Mouse (Mus musculus): Measurements from ENCODE around the gene Mfsd4a. TPM values are rescaled to one million over a fixed set of nuclear protein-coding genes. Genes with fewer than 3 reads are reported as not detected.

Gene Mfsd4a
- polyA plus RNA-seq, 1 experiment from 2014 or later = 7.2 TPM

DNA sequence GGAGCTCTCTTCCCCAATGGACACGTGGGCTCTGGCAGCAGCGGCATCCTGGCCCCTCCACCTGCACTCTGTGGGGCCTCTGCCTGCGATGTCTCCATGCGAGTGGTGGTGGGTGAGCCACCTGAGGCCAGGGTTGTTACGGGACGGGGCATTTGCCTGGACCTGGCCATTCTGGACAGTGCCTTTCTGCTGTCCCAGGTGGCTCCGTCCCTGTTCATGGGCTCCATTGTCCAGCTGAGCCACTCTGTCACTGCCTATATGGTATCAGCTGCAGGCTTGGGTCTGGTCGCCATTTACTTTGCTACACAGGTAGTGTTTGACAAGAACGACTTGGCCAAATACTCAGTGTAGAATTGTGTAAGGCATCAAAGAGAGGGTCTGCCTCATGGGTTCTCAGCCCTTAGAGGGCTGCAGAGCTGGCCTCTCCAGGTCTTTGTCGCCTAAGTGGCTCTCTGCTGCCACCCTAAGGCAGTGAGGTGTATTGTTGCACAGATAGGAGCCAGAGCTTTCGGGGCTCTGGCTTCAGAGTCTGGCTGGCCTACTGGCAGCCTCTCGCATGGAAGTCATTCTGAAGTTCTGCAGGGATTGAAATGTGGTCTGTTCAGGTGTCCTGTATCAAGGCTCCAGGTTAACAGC, 86.4 kb downstream of the Mfsd4a start:
- WGBS = 53% methylated on average over 12 of the region's 12 CpGs
- ATAC-seq (replicated peaks; ENCODE audit: insufficient number of reproducible peaks, insufficient read depth, low FRiP score, low read depth) = no peak
- no peaks in the 10 kb centered on the region for H3K4me1 ChIP-seq (replicated peaks)
- no peak overlapping the region for H3K9ac ChIP-seq
- H3K27me3 ChIP-seq = 0 out of 2 replicates have a peak, but pooled peaks cover 2% of the 10 kb centered on the region
- no peaks in the 10 kb centered on the region for H3K9me3 ChIP-seq (replicated peaks)
- H3K36me3 ChIP-seq = no peaks in the 10 kb centered on the region
- H3K4me2 ChIP-seq = no peak overlapping the region
- no peak overlapping the region for H3K4me3 ChIP-seq
- no peak overlapping the region for H3K27ac ChIP-seq

- H3K4me3 ChIP-seq = no peak overlapping the region
- H3K4me2 ChIP-seq = no peak overlapping the region
- 43% methylated on average over 2 of the region's 2 CpGs for WGBS
- no peaks in the 10 kb centered on the region for H3K36me3 ChIP-seq
- 0 out of 2 replicates have a peak, but pooled peaks cover 5% of the 10 kb centered on the region for H3K27me3 ChIP-seq
- no peak overlapping the region for H3K9ac ChIP-seq
- H3K9me3 ChIP-seq (replicated peaks) = no peaks in the 10 kb centered on the region
- H3K4me1 ChIP-seq (replicated peaks) = no peaks in the 10 kb centered on the region
- ATAC-seq (replicated peaks; ENCODE audit: insufficient number of reproducible peaks, insufficient read depth, low FRiP score, low read depth) = no peak
- H3K27ac ChIP-seq = no peak overlapping the region
Measured at GRCm38 (mm10) chr1:131980471-131980870, 87.4 kb downstream of the Mfsd4a start.

DNA sequence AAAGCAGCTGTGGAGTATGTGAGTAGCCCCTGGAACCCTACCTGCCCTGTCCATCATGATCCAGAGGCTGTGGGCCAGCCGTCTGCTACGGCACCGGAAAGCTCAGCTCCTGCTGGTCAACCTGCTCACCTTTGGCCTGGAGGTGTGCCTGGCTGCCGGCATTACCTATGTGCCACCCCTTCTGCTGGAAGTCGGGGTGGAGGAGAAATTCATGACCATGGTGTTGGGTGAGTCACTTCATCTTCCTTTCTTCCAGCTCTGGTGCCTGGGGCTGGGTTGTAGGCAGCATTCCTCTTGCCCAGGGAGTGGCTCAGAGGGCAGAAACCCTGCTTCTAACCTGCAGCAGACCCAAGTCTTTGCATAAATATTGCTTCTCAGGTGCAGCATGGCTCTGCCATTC, 91.0 kb downstream of the Mfsd4a start:
- Histone ChIP-seq H3K4me1 (replicated peaks) (peaks cover 8% of the 10 kb centered on the region), H3K9me3 (replicated peaks) (no peaks in the 10 kb centered on the region), H3K4me3 (no peak overlapping the region), H3K9ac (no peak overlapping the region), H3K4me2 (no peak overlapping the region), H3K36me3 (no peaks in the 10 kb centered on the region), H3K27me3 (peaks cover 15% of the 10 kb centered on the region; the same call in 1 of the 2 replicates), H3K27ac (no peak overlapping the region)
- WGBS = 88% methylated on average over 5 of the region's 5 CpGs
- ATAC-seq (replicated peaks; ENCODE audit: insufficient number of reproducible peaks, insufficient read depth, low FRiP score, low read depth) = no peak

DNA sequence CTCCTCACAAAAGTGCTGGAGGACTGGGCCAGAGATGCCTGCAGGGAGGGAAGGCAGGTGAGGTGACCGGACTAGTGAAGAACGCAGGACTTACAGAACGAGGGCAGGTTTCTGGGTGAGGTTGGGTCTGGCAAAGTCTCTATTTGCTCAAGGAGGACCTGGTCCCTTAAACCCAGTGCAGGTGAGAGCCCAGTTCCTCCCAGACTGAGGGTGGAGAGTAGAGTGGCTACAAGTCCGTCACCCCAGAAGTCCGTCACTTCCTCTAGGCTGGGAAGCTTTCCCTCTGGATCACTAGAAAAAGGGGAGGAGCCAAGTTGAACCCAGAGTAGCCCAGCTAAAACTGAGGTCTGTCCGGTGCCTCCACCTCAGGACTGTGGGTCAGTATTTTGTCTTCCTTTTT, 93.9 kb downstream of the Mfsd4a start:
- no peaks in the 10 kb centered on the region for H3K9me3 ChIP-seq (replicated peaks)
- no peak overlapping the region for H3K4me2 ChIP-seq
- 82% methylated on average over 6 of the region's 6 CpGs for WGBS
- no peak for ATAC-seq (replicated peaks; ENCODE audit: insufficient number of reproducible peaks, insufficient read depth, low FRiP score, low read depth)
- no peak overlapping the region for H3K9ac ChIP-seq
- peaks cover 24% of the 10 kb centered on the region for H3K4me1 ChIP-seq (replicated peaks)
- no peak overlapping the region for H3K27ac ChIP-seq
- H3K4me3 ChIP-seq = no peak overlapping the region
- no peaks in the 10 kb centered on the region for H3K36me3 ChIP-seq
- peaks cover 26% of the 10 kb centered on the region for H3K27me3 ChIP-seq

Other genes starting within 250 kb of the Mfsd4a start
- 8.9 and 11.4 TPM in 2 replicates for gene Slc41a1, start 240.6 kb downstream of the Mfsd4a start, polyA plus RNA-seq (2015; fragmentation: Nextera tagmentation; extraction: Ambion mirVana)
- gene Rab29, start 200.8 kb downstream of the Mfsd4a start, polyA plus RNA-seq (2015; fragmentation: Nextera tagmentation; extraction: Ambion mirVana) = 17.3 and 19.3 TPM in 2 replicates
- 41.6 and 42.3 TPM in 2 replicates for gene Nucks1, start 157.5 kb downstream of the Mfsd4a start, polyA plus RNA-seq (2015; fragmentation: Nextera tagmentation; extraction: Ambion mirVana)
- 4.0 and 6.0 TPM in 2 replicates for gene Slc45a3, start 105.1 kb downstream of the Mfsd4a start, polyA plus RNA-seq (2015; fragmentation: Nextera tagmentation; extraction: Ambion mirVana)
- gene Elk4, start 60.5 kb downstream of the Mfsd4a start, polyA plus RNA-seq (2015; fragmentation: Nextera tagmentation; extraction: Ambion mirVana) = 14.2 and 20.3 TPM in 2 replicates
- gene Cdk18, start 71.6 kb upstream of the Mfsd4a start, polyA plus RNA-seq (2015; fragmentation: Nextera tagmentation; extraction: Ambion mirVana) = 1.8 and 2.6 TPM in 2 replicates
- gene Lemd1, start 123.4 kb upstream of the Mfsd4a start, polyA plus RNA-seq (2015; fragmentation: Nextera tagmentation; extraction: Ambion mirVana) = not detected in 2 replicates
- 0.04 TPM in 1 of 2 replicates, not detected in the other for gene AC124108.1, start 123.4 kb upstream of the Mfsd4a start, polyA plus RNA-seq (2015; fragmentation: Nextera tagmentation; extraction: Ambion mirVana)
- gene Gm10188, start 161.7 kb upstream of the Mfsd4a start, polyA plus RNA-seq (2015; fragmentation: Nextera tagmentation; extraction: Ambion mirVana) = not detected in 2 replicates
- 0.33 and 0.68 TPM in 2 replicates for gene Klhdc8a, start 230.6 kb upstream of the Mfsd4a start, polyA plus RNA-seq (2015; fragmentation: Nextera tagmentation; extraction: Ambion mirVana)
- 3.0 and 3.7 TPM in 2 replicates for gene Nuak2, start 248.1 kb upstream of the Mfsd4a start, polyA plus RNA-seq (2015; fragmentation: Nextera tagmentation; extraction: Ambion mirVana)

Measured in heart, embryonic 15.5 days (tissue).